Mouse (Mus musculus) left cerebral cortex, postnatal 4 days (tissue): ENCODE measurements around the gene Pex11b. TPM values are rescaled to one million over a fixed set of nuclear protein-coding genes. Genes with fewer than 3 reads are reported as not detected.
"Not testable (repeated sequence)": the region's sequence is repeated elsewhere in the genome, so short reads cannot be mapped to it uniquely, and the experiment has no call there.

ENCODE experiments used
- DNase-seq: peaks from one replicate; pipeline ENCODE4 v3.0.0-alpha.2; 2022
- intact Hi-C: fragments of 180-260 bp; cut with DNase I; formaldehyde crosslinking; loops from one replicate; pipeline ENCODE4 v1.15.1; 2025
- total RNA-seq, 2 experiments: library from RNA; stranded (reverse); gene quantifications; 2 replicates each; pipeline ENCODE4 v1.2.3; 2021

Gene Pex11b
- total RNA-seq, 2 experiments from 2014 or later: 43.4 to 44.0 TPM

- no peak for DNase-seq
- intact Hi-C loops: no loop called here
Measured at GRCm38 (mm10) chr3:96606618-96607017, 28.6 kb upstream of the Pex11b start.

GRCm38 (mm10) chr3:96617941-96618340 is 17.2 kb upstream of the Pex11b start:
- intact Hi-C loops: no loop called here

GRCm38 (mm10) chr3:96623201-96623600 is 12.0 kb upstream of the Pex11b start:
- DNase-seq: no peak
- intact Hi-C loops: no loop called here

More at GRCm38 (mm10) chr3:96617941-96618340, 17.2 kb upstream of the Pex11b start:
- DNase-seq: no peak

GRCm38 (mm10) chr3:96629729-96630600 is 5.2 kb upstream of the Pex11b start, which contains the start of gene Rbm8a:
Gene Rbm8a (plus strand): TSS chr3:96629933.
- DNase-seq: peak; percentile 97
- intact Hi-C loops: loop anchor here (10.0 kb wide), 1 partner anchor 85 kb away; no protein-coding TSS in a partner anchor

GRCm38 (mm10) chr3:96632058-96632457 is 3.1 kb upstream of the Pex11b start:
- no peak for DNase-seq
- intact Hi-C loops: loop anchor here (10.0 kb wide), 1 partner anchor 87 kb away; no protein-coding TSS in a partner anchor

- DNase-seq: no peak
- intact Hi-C loops: loop anchor here (10.0 kb wide), 1 partner anchor 89 kb away; no protein-coding TSS in a partner anchor
Measured at GRCm38 (mm10) chr3:96634015-96634414, 1.2 kb upstream of the Pex11b start.

GRCm38 (mm10) chr3:96635906-96636305 is 730 bp downstream of the Pex11b start:
- DNase-seq: no peak
- intact Hi-C loops: loop anchor here (5.0 to 10.0 kb wide), 2 partner anchors 34 to 91 kb away; partner anchors contain the start of gene Lix1l

- intact Hi-C loops: loop anchor here (5.0 to 10.0 kb wide), 2 partner anchors 34 to 92 kb away; partner anchors contain the start of gene Lix1l
- no peak for DNase-seq
Measured at GRCm38 (mm10) chr3:96636448-96636847, 1.3 kb downstream of the Pex11b start.

- intact Hi-C loops: loop anchor here (5.0 to 10.0 kb wide), 2 partner anchors 37 to 94 kb away; partner anchors contain the start of gene Lix1l
- peak; percentile 52 for DNase-seq
Measured at GRCm38 (mm10) chr3:96639219-96639618, 4.0 kb downstream of the Pex11b start.

GRCm38 (mm10) chr3:96645018-96645649 is 10.0 kb downstream of the Pex11b start, which contains the start of gene Itga10:
Gene Itga10 (plus strand): TSS chr3:96645584.
- intact Hi-C loops: no loop called here
- DNase-seq: peak; percentile 53

GRCm38 (mm10) chr3:96647365-96647764 is 12.2 kb downstream of the Pex11b start:
- intact Hi-C loops: no loop called here
- DNase-seq: no peak

- intact Hi-C loops: no loop called here
- DNase-seq: no peak
Measured at GRCm38 (mm10) chr3:96660901-96661300, 25.7 kb downstream of the Pex11b start.

- DNase-seq: no peak
- intact Hi-C loops: no loop called here
Measured at GRCm38 (mm10) chr3:96662731-96663316, 27.6 kb downstream of the Pex11b start.

GRCm38 (mm10) chr3:96663432-96664239 is 28.5 kb downstream of the Pex11b start:
- intact Hi-C loops: no loop called here
- peak; percentile 87 for DNase-seq

GRCm38 (mm10) chr3:96665732-96666363 is 30.7 kb downstream of the Pex11b start:
- intact Hi-C loops, DNase-seq: not testable (repeated sequence)

GRCm38 (mm10) chr3:96666916-96667315 is 31.7 kb downstream of the Pex11b start:
- no peak for DNase-seq
- intact Hi-C loops: no loop called here

GRCm38 (mm10) chr3:96667316-96667715 is 32.1 kb downstream of the Pex11b start:
- intact Hi-C loops: no loop called here

GRCm38 (mm10) chr3:96668424-96669067 is 33.4 kb downstream of the Pex11b start:
- intact Hi-C loops: no loop called here
- no peak for DNase-seq

More at GRCm38 (mm10) chr3:96667316-96667715, 32.1 kb downstream of the Pex11b start:
- no peak for DNase-seq
